Mouse (Mus musculus): ENCODE measurements around the gene Ovol1.

- TF ChIP-seq MAFK (IDR thresholded peaks at IDR 0.05; ENCODE audit: insufficient read depth, low read depth, low read length) (no peak), ZC3H11A (IDR thresholded peaks at IDR 0.05; ENCODE audit: borderline replicate concordance, low read depth, low read length) (no peak)
These were observed 47.4 kb upstream of the Ovol1 start for GRCm38 (mm10) chr19:5607705-5608410.

All from ES-E14 (cell line).